Comparison of ENCODE assay signal across 12 mouse cellular contexts in genomic region chr5:127592854-127593253, GRCm38 (mm10). TPM values are rescaled to one million over a fixed set of nuclear protein-coding genes. Genes with fewer than 3 reads are reported as not detected.
DNase-seq lines count a peak whose midpoint lies in the region; TF ChIP-seq lines count a peak whose summit lies in the region.
"Had no signal": no experiment of that assay in that cellular context is flagged by ENCODE, and none has a peak within 500 bp of the region (broad histone marks: within the 10 kb centered on the region; RNA-seq: fewer than 3 reads in every experiment).

No protein-coding gene starts in this region.

- no peak for TF ChIP-seq POLR2A in cerebellum, adult 2 months (IDR thresholded peaks at IDR 0.05; ENCODE audit: borderline replicate concordance, insufficient read depth, low read length)
- no peak for TF ChIP-seq POLR2A in ES-Bruce4 (IDR thresholded peaks at IDR 0.05; ENCODE audit: insufficient read depth, low read length)

- no peak for DNase-seq in cerebellum, adult 2 months
- no peak for DNase-seq in cerebellum, adult 8-10 months
- peak; percentile 58 for DNase-seq in layer of hippocampus, postnatal 10 days (ENCODE audit: low spot score in 2 of 2)
- no peak for DNase-seq in layer of hippocampus, adult 9-10 months (ENCODE audit: low spot score)
- DNase-seq in kidney, postnatal 36 days, result peak; percentile 27 to 59
- no peak for DNase-seq in spleen, adult 18-20 months
- DNase-seq in ovary, postnatal 36 days (ENCODE audit: low spot score), result no peak

- H3K27me3 ChIP-seq in cerebellum, adult 2 months (ENCODE audit: control insufficient read depth, insufficient read depth, low read length), result no peaks in the 10 kb centered on the region
- H3K27me3 ChIP-seq in ES-Bruce4 (ENCODE audit: control insufficient read depth, insufficient read depth, low read length, poor library complexity, severe bottlenecking), result no peaks in the 10 kb centered on the region
- H3K27me3 ChIP-seq: embryonic facial prominence, embryonic 12.5 days; hindbrain, embryonic 15.5 days had no signal

- no peak overlapping the region for H3K4me3 ChIP-seq in cerebellum, adult 2 months (replicated peaks; ENCODE audit: insufficient read depth, low read depth, low read length)
- H3K4me3 ChIP-seq in ES-Bruce4 (ENCODE audit: low read depth, low read length), result no peak overlapping the region
- H3K4me3 ChIP-seq: embryonic facial prominence, embryonic 12.5 days; hindbrain, embryonic 15.5 days had no signal

- TF ChIP-seq CTCF in cerebellum, adult 2 months (IDR thresholded peaks at IDR 0.05; ENCODE audit: borderline replicate concordance, insufficient read depth, low read depth, low read length), result peak; percentile 45
- TF ChIP-seq CTCF in ES-Bruce4 (IDR thresholded peaks at IDR 0.05; ENCODE audit: low read depth, low read length), result peak; percentile 26

- peaks cover 13% of the 10 kb centered on the region for H3K36me3 ChIP-seq in ES-Bruce4 (ENCODE audit: control insufficient read depth, insufficient read depth, low read length, poor library complexity, severe bottlenecking)

- no peak overlapping the region for H3K27ac ChIP-seq in cerebellum, adult 2 months (ENCODE audit: insufficient read depth, low read length)
- no peak overlapping the region for H3K27ac ChIP-seq in ES-Bruce4 (ENCODE audit: insufficient read depth, low read length)
- H3K27ac ChIP-seq: embryonic facial prominence, embryonic 12.5 days; hindbrain, embryonic 15.5 days; macrophage had no signal

- no peaks in the 10 kb centered on the region for H3K9me3 ChIP-seq in ES-Bruce4 (replicated peaks; ENCODE audit: control insufficient read depth, insufficient read depth, low read length, poor library complexity, severe bottlenecking)
- H3K9me3 ChIP-seq: embryonic facial prominence, embryonic 12.5 days; hindbrain, embryonic 15.5 days had no signal

- WGBS in cerebellum, adult 2 months, result 74% methylated on average over 6 of the region's 6 CpGs

- H3K9ac ChIP-seq in ES-Bruce4 (ENCODE audit: low read depth, poor library complexity, severe bottlenecking), result no peak overlapping the region
- H3K9ac ChIP-seq: embryonic facial prominence, embryonic 12.5 days; hindbrain, embryonic 15.5 days had no signal

- no peak for TF ChIP-seq EP300 in ES-Bruce4 (IDR thresholded peaks at IDR 0.05; ENCODE audit: insufficient read depth, low read depth, low read length)

- H3K4me1 ChIP-seq in cerebellum, adult 2 months (ENCODE audit: control insufficient read depth, insufficient read depth, low read length), result peaks cover 4% of the 10 kb centered on the region
- no peaks in the 10 kb centered on the region for H3K4me1 ChIP-seq in ES-Bruce4 (ENCODE audit: control insufficient read depth, insufficient read depth, low read length)
- H3K4me1 ChIP-seq: embryonic facial prominence, embryonic 12.5 days; hindbrain, embryonic 15.5 days had no signal

RNA-seq across cellular contexts. Expression of gene Glt1d1, which starts 39.2 kb away (rescaled TPM):
- polyA plus RNA-seq in cerebellum, adult 2 months (2012; rRNA removed), result 13.8 and 16.0 TPM in 2 replicates
- total RNA-seq in layer of hippocampus, postnatal 10 days (2021), result 10 to 100 TPM; 19.1 to 21.6 TPM
- polyA plus RNA-seq in ES-Bruce4 (2011; ENCODE audit: insufficient read depth, insufficient read length, low read depth, missing spikeins), result 22.8 and 25.5 TPM in 2 replicates
- polyA plus RNA-seq: CD4-positive, CD25-positive, alpha-beta regulatory T cell, adult 4 months had no signal

RNA-seq across cellular contexts. Expression of gene Slc15a4, which starts 39.8 kb away (rescaled TPM):
- 24.2 and 24.9 TPM in 2 replicates for polyA plus RNA-seq in cerebellum, adult 2 months (2012; rRNA removed)
- total RNA-seq in layer of hippocampus, postnatal 10 days (2021), result 10 to 100 TPM; 23.9 to 30.0 TPM
- 18.5 and 19.5 TPM in 2 replicates for polyA plus RNA-seq in ES-Bruce4 (2011; ENCODE audit: insufficient read depth, insufficient read length, low read depth, missing spikeins)

Comparison
In these comparisons a context has a peak if more than half of its experiments do, and no peak if none do; other contexts are left out.
1. DNase-seq: peak in layer of hippocampus, postnatal 10 days (2 of 2) and kidney, postnatal 36 days (2 of 2); none in cerebellum, adult 2 months (0 of 2), cerebellum, adult 8-10 months (single experiment), layer of hippocampus, adult 9-10 months (single experiment), spleen, adult 18-20 months (0 of 2) and ovary, postnatal 36 days (single experiment).